Mouse (Mus musculus) megakaryocyte, embryonic 14.5 days (primary cell): ENCODE results near the gene Tdo2.

ENCODE experiments used
- FLI1 ChIP-seq: IDR thresholded peaks from 2 replicates; pipeline ENCODE4 v1.6.1; 2012; ENCODE audit warnings: low read length, inconsistent platforms, mixed read lengths
- GATA1 ChIP-seq: IDR thresholded peaks from 3 replicates; pipeline ENCODE4 v1.6.1; 2012; ENCODE audit warnings: mixed read lengths, low read length, inconsistent platforms, borderline replicate concordance

- TF ChIP-seq GATA1 (no peak), FLI1 (no peak)
Observed at GRCm38 (mm10) chr3:81995371-81995770, 19.4 kb upstream of the Tdo2 start.
